Mouse (Mus musculus) kidney, adult 8-10 months (tissue): ENCODE data around the gene Pigs.

Experiments used
- DNase-seq, 2 experiments: peaks; one replicate each; pipeline ENCODE4 v3.0.0; 2022

The Pigs gene

GRCm38 (mm10) chr11:78341702-78342101 is 13.5 kb downstream of the Pigs start:
- no peak for DNase-seq

DNA sequence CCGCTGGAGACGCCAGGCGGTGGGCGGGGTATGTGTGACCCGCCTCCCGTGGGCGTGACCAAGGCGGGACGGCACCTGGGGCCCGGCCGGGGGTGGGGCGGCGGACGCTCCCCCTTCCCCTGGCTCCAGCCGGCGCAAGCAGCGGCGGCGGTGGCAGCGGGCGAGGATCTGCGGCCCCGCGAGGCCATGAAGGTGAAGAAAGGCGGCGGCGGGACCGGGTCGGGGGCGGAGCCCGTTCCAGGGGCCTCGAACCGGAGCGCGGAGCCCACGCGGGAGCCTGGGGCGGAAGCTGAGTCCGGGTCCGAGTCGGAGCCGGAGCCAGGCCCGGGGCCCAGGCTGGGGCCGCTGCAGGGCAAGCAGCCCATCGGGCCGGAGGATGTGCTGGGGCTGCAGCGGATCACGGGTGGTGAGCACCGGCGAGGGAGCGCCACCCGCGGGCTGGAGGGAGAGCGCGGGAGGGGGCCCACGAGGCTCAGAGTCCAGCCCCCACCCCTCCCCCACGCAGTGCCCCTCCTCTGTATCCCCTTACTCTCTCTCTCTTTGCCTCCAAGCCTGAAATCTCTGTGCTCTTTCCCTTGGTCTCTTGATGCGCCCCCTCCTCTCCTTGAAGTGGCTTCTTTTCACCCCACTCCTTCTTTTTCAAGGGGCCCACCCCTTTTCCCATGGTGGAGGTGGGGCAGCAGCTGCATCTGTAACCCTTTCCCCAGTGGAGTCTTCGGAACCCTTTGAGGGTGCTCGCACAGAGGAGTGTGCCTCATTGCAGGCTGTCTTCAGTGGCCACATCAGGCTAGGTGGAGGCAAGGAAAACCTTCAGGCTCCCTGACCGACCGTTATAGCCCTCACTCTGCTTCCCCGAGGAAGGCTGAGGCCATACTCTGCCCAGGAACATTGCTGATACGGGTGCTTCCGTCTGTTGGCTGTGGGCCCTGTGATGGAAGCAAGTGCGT is 15.4 kb downstream of the Pigs start, which contains the start of gene Unc119:
Gene Unc119 (plus strand): TSS at position 102 of the 947 bp plus-strand sequence.
- peak; percentile 74 to 77 for DNase-seq

DNA sequence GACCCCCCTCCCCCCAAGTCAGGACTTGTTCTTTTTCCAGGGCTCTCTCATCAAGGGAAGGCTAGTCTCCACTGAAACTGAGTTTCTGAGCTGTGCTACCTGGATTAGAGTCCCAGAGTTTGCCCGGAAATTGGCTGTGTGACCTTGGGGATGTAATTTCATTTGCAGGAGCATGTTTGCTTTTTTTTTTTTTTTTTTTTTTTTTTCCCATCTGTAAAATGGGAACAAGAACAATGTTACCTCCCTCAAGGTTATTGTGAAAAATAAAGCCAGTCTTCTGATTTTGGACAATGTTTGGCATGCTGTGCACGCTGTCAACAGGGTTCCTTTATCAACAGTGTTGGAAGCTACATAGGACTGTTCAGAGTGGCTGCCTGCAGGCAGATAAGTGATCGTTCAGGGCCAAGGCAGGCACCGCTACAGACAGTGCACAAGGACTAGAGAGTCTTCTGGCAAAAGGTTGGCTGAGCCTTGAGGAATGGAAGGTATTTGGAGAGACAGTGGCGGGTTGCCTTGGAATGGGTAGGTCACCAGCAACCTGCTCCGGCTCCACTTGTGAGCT is 16.2 kb downstream of the Pigs start:
- no peak for DNase-seq

- peak in 1 of 2 experiments; percentile 23 for DNase-seq
Measured at GRCm38 (mm10) chr11:78344890-78345715, 16.9 kb downstream of the Pigs start.

- DNase-seq, result no peak
Measured at GRCm38 (mm10) chr11:78345801-78346200, 17.6 kb downstream of the Pigs start.

- DNase-seq, result no peak
Measured at GRCm38 (mm10) chr11:78346326-78347069, 18.3 kb downstream of the Pigs start.

- peak; percentile 51 to 84 for DNase-seq
Measured at GRCm38 (mm10) chr11:78347070-78347754, 19.0 kb downstream of the Pigs start.

- no peak for DNase-seq
Measured at GRCm38 (mm10) chr11:78347908-78348307, 19.7 kb downstream of the Pigs start.

- no peak for DNase-seq
Measured at GRCm38 (mm10) chr11:78348474-78348873, 20.3 kb downstream of the Pigs start.

DNA sequence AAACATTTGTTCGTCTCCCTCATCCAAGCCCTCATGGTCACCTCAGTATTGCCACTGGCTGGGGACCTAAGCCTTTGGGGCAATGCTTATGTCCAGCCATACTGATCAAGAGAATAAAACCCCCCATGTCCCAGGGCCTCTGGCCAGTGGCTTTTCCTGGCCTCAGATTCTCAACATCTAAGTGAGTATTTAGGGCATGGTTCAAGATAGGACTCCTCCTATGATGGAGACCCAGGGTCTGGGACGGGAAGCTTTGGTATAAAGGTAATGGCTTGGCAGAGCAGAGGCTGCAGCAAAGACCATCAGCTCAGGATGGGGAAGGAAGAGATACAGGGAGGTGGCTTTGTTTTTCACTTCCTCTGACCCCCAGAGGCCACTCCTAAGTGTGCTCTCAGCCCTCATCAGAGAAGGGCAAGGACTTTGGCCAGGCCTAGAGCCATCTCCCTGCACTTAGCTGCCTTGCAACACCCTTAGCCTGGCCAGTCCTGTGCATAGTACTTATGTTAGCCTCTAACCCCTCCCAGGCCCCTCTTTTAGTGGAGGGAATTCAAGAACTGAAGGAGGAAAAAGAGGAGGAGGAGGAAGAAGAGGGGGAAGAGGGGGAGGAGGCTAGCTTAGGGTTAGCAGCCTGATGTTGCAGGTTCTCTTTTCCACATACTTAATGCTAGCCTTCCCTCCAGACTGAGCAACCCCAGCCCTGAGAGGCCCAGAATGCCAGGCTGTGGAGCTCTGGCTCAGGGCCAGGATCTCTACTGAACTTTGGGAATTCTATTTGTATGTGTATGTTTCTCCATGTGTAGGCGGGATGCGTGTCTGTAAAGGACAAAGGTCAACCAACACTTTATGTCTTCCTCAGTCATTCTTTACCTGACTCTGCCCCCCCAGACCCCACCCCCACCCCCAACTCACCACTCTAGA is 21.5 kb downstream of the Pigs start:
- no peak for DNase-seq

DNA sequence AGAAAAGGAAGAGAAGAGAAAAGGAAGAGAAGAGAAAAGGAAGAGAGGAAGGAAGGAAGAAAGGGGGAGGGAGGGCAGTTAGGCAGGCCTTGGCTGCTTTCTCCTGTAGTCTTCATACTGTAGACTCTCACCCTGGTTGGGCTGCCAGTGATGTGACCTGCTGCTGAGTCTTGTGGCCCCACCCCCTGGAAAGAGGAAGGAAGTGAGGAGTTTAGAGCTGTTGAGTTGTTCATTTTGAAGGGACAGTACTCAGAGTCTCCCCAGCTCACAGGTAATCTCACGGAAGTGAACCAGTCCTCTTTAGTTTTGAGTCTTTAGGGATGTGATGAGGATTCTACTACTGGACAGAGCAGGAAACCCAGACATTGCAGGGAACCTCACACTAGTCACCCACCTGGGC is 24.9 kb downstream of the Pigs start:
- no peak for DNase-seq

DNA sequence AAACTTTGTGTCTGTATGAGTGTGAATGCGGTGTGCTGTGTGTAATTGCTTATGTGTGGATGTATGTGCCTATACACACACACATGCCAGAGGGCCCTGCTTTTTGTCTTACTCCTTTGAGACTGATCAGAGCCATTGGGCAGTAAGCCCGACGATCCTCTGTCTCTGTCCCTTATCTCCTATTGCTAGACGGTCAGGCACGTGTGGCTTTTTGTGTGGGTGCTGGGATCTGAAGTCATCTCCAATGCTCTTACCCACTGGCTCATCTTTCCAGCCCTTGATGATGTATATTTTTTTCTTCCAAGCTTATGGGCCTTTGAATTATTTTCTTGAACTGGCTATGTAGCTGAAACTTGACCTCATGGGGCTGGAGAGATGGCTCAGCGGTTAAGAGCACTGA is 26.7 kb downstream of the Pigs start:
- DNase-seq, result no peak

- DNase-seq, result peak in 1 of 2 experiments; percentile 57
Measured at GRCm38 (mm10) chr11:78355471-78356238, 27.4 kb downstream of the Pigs start.

DNA sequence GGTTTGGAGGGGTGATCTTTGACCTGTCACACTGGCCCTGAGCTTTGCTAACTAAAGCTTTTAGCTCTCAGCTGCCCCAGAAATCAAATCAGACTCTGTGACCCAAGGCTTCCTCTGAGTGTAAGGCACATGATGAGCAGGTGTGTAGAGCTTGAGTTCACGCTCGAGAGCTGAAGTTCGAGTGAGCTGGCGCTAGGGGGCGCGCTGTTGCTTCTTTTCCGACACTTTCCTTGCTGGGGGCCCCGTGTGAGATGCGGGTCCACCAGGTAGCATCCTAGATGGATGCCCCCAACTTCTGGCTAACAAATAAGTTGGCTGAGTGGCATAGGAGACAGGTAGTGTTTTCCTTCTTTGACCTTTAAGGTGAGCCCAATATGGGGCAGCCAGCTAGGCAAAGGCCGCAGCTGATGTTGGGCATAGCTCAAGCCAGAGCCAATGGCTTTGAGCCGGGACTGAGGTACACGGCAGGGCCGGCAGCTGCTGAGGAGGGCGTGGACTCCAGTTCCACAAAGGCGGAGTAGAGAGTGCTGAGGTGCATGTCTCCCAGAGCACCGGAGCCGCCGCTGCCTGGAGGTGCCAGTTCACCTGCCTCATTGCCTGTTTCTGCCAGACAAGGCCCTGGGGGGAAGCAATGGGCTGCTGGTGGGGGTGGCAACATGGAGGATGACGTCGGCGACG is 30.3 kb downstream of the Pigs start:
- DNase-seq, result peak in 1 of 2 experiments; percentile 56

DNA sequence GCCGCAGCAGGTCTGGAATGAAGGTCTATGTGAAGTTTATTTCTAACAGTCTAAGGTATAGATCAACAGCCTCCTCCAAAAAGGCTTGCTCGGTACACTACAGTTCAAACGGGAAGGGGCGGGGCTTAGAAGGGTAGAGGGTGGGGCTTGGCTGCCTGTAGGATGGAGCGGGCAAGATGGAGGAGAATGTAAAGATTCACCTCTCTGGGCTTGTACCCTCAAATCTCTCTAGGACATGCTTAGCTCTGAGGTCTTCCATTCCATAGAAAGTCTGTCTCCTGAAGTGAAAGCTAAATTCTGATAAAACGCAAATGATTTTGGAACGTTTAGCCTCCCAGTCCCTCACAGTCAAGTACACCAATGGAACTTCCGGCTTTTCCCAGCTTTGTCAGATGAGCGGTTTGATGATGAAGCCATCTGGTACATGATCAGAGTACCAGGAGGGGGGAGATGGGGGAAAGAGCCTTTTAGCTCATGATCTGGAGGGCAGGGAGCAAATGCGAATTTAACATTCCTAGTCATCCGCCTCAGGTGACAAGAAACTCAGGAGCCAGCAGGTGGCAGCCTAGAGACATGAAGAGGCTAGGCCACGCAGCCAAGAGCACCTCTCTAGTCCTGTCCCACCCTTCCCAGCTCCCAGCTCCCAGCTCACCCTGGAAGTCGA is 32.0 kb downstream of the Pigs start:
- DNase-seq, result peak; percentile 59 to 84

DNA sequence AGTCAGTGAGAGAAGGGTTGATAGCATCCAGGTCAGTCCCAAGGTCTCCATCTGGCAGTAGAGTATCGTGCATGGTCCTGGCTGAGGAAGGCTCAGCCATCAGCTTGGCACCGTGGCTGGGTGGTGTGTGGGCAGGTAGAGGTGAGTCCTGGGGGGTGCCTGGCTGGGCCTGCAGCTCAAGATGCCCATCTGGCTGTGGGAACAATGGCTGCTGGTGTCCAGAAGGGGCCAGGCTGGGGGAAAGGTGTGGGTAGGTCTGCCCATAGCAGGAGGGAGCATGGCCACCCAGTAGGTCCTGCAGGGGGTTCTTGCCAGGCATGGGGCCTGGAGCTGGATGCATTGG is 32.5 kb downstream of the Pigs start:
- no peak for DNase-seq

DNA sequence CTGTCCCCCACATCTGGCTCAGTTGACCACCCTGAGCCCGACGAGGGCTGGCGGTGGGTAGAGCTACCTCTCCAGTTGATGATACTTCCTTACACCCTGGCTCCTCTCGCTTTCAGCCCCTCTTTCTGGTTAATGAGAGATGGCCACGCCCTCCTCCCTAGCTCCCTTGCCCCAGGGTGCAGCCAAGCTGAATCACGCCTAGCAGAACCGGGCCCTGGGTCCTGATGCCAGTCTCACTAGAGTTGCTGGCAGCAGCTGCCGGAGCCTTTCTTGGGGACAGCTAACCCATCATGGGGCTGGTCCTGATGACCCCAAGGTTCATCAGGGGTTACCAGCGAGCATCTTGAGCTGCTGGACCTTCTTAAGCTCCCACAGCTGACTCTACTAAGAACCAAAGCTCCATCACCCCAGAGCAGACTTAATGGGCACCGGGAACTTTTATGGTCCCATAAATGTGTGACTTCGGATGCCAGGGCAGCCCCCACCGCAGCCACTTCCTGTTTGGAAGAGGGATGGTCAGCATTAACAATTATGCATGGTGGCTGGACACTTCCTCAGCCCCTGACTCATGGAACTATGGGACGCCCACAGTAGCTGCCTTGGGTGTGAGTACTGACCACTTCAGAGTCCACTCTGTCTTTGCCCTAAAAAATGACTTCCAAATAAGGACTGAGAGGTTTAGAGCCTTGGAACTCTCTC is 35.2 kb downstream of the Pigs start:
- DNase-seq, result peak in 1 of 2 experiments; percentile 37

- DNase-seq, result no peak
Measured at GRCm38 (mm10) chr11:78364103-78364502, 35.9 kb downstream of the Pigs start.
